Mouse (Mus musculus): ENCODE results near the gene Olfr920.

The Olfr920 gene

DNA sequence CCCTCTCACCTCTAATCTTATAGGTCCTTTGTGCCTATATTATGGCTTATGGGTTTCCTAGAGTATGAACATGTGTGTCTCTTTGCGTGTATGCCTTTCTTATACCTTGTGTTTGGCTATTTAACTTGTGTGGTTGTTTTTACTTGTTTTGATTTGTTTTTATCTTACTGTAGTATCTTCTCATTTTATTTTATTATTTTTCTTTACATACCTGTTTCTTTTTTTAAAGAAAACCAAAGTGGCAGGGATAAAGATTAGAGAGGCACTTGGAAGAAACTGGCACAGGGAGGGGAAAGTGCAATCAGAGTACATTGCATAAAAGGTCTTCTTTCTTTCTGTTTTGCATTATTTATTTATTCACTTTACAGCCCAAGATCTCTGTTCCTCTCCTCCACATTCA is at the start of gene Olfr920:
TSS of gene Olfr920 (plus strand) at position 301 of the 400 bp plus-strand sequence.
- in situ Hi-C loops (cut with MboI; ENCODE audit: low pct_unique_long_range_greater_than_20kb in 1 of 2, low sequenced_read_pairs in 2 of 2, unreplicated experiment in 1 of 2): no loop called here

DNA sequence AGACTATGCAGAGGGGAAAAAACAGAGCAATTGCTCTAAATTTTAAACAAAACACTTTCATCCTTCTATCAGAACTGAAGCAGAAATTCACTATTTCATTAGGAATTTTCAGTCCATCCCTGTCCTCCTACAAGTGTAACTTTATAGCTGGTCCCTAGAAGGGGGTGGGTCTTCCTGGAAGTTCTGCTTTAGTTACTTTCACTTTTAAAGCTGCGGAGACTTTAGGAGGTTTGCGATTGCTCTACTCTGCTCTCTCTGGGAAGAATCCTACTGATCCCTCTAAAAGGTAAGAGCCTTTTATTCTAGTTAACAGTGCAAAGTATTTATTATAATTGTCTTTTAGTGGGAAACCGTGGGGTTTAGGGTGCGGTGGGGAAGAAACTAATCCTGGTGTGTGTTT is 34.0 kb upstream of the Olfr920 start, which contains the start of gene Vwa5a:
TSS of gene Vwa5a (plus strand) at position 167 of the 400 bp plus-strand sequence.
- in situ Hi-C loops (cut with MboI; ENCODE audit: low pct_unique_long_range_greater_than_20kb in 1 of 2, low sequenced_read_pairs in 2 of 2, unreplicated experiment in 1 of 2): no loop called here

DNA sequence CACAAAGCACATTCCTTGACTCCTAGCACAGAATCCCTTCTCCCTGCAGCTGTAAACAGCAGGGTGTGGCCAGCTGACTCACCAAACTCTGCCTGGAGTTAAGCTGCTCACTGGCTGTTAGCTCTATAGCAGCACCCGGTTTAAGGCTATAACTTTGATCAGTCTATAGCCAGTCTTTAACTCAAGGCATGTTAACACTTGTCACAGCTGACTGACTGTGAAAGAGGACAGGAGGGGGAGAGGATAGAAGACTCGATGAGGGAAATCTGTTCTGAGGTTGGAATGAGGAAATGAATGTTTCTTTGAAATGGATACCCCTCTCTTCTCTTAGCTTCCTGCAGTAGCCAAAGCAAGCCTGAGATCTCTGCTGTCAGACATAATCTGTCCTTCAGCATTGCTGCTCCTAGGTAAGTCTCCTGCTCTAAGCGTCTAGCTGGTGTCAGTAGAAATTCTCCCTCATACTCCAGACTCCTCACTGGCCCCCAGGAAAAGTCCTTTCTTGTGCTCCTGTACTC is 33.1 kb upstream of the Olfr920 start:
- in situ Hi-C loops (cut with MboI; ENCODE audit: low pct_unique_long_range_greater_than_20kb in 1 of 2, low sequenced_read_pairs in 2 of 2, unreplicated experiment in 1 of 2): no loop called here

- in situ Hi-C loops (cut with MboI; ENCODE audit: low pct_unique_long_range_greater_than_20kb in 1 of 2, low sequenced_read_pairs in 2 of 2, unreplicated experiment in 1 of 2): no loop called here
Measured at GRCm38 (mm10) chr9:38724044-38724443, 28.1 kb upstream of the Olfr920 start.

DNA sequence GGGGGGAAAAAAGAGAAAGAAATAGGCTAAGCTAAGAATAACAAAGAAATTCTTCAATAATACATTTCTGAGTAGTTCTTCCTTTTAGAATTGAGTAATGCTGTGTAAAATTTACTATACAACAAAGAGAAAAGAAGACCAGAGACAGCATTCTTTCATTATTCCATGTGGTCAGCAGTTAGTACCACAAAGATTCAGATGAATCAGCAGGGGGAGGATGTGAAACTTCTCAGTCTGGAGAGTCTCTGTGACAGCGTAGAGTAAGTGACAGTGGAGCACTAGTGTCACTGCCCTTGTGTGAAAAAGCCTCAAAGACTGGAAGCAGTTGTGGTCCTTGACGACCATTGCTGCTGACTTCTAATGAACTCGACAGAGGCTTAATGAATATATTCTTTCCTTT is 23.9 kb upstream of the Olfr920 start:
- in situ Hi-C loops (cut with MboI; ENCODE audit: low pct_unique_long_range_greater_than_20kb in 1 of 2, low sequenced_read_pairs in 2 of 2, unreplicated experiment in 1 of 2): no loop called here

GRCm38 (mm10) chr9:38741408-38741807 is 10.7 kb upstream of the Olfr920 start:
- in situ Hi-C loops (cut with MboI; ENCODE audit: low pct_unique_long_range_greater_than_20kb in 1 of 2, low sequenced_read_pairs in 2 of 2, unreplicated experiment in 1 of 2): no loop called here

DNA sequence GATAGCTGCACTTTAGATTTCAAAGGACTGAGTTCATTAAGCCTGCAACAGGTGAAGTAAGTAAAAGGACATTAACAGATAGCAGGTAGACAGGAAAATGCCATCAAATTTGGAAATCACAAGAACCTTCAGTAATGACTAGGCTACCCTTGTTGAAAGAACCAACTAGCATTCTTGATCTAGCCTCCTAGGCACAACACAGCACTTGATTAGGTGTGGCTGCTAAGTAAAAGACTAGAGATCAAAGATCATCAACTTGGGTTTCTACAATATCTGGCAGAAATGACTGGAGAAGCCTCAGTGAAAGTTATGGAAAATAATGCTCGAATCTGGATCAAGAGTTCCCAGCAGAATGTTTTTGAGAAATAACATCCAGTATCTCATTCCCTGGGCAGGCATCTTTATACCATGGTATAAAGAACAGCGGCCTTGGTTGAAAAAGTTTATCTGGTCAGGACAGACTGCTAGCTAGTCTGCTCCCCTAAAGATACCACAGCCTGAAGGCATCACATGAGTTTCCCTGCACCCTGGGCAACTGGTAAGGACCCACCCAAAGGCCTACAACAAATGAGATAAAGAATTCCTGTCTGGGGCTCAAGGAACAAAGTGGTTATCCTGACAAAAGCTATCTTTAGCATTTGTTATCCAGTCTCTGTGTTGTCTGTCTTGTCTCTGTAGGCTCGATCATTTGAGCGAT is 7.3 kb upstream of the Olfr920 start:
- in situ Hi-C loops (cut with MboI; ENCODE audit: low pct_unique_long_range_greater_than_20kb in 1 of 2, low sequenced_read_pairs in 2 of 2, unreplicated experiment in 1 of 2): no loop called here

DNA sequence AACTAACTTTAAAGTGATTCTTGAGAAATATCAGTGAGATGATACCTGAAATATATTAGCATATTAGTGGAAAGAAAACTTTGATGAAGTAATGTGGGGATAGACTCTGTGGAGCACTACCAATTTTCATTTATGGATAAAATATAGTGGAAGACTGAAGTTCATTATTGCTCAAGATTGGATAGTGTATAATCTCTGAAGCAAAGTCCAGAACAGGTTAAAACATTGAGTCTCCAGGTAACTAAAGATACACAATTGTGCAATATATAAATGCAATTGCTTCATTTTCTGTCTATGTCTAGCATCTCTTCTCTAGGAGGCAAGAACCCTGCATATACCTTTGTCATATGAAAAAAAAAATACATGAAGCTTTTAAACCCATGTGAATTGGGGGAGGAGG is 20.7 kb downstream of the Olfr920 start, which contains the start of gene Olfr921:
TSS of gene Olfr921 (plus strand) at position 301 of the 400 bp plus-strand sequence.
- in situ Hi-C loops (cut with MboI; ENCODE audit: low pct_unique_long_range_greater_than_20kb in 1 of 2, low sequenced_read_pairs in 2 of 2, unreplicated experiment in 1 of 2): no loop called here

GRCm38 (mm10) chr9:38792689-38793088 is 40.6 kb downstream of the Olfr920 start:
- in situ Hi-C loops (cut with MboI; ENCODE audit: low pct_unique_long_range_greater_than_20kb in 1 of 2, low sequenced_read_pairs in 2 of 2, unreplicated experiment in 1 of 2): no loop called here

GRCm38 (mm10) chr9:38805696-38806095 is 53.6 kb downstream of the Olfr920 start:
- in situ Hi-C loops (cut with MboI; ENCODE audit: low pct_unique_long_range_greater_than_20kb in 1 of 2, low sequenced_read_pairs in 2 of 2, unreplicated experiment in 1 of 2): no loop called here

Measured in mouse embryonic stem cell (cell line).